Mouse (Mus musculus) monocyte, adult 2 months (primary cell): ENCODE data around the gene C1ql1.
"Not testable (repeated sequence)": the region's sequence is repeated elsewhere in the genome, so short reads cannot be mapped to it uniquely, and the experiment has no call there.

Experiments used
- DNase-seq, 2 experiments: peaks; one replicate each; pipeline ENCODE4 v3.0.0; 2022; ENCODE audit warnings: low spot score in 2 of 2, low read depth in 1 of 2

Gene C1ql1

GRCm38 (mm10) chr11:102946265-102946991 is at the start of gene C1ql1:
TSS of gene C1ql1 (minus strand) at chr11:102946688.
- DNase-seq, result peak; percentile 24 to 43

GRCm38 (mm10) chr11:102994952-102995351 is 48.5 kb upstream of the C1ql1 start:
- DNase-seq, result no peak

- DNase-seq, result no peak
These were observed 47.0 kb upstream of the C1ql1 start for GRCm38 (mm10) chr11:102993420-102994029.

- DNase-seq, result peak in 1 of 2 experiments; percentile 29
These were observed 46.5 kb upstream of the C1ql1 start for GRCm38 (mm10) chr11:102992940-102993339.

GRCm38 (mm10) chr11:102991681-102992080 is 45.2 kb upstream of the C1ql1 start:
- no peak for DNase-seq

- no peak for DNase-seq
These were observed 43.7 kb upstream of the C1ql1 start for GRCm38 (mm10) chr11:102990152-102990663.

GRCm38 (mm10) chr11:102989641-102990151 is 43.2 kb upstream of the C1ql1 start:
- no peak for DNase-seq

GRCm38 (mm10) chr11:102985160-102985559 is 38.7 kb upstream of the C1ql1 start:
- DNase-seq, result no peak

- no peak for DNase-seq
These were observed 38.1 kb upstream of the C1ql1 start for GRCm38 (mm10) chr11:102984615-102985014.

GRCm38 (mm10) chr11:102984086-102984485 is 37.6 kb upstream of the C1ql1 start:
- no peak for DNase-seq

- DNase-seq, result no peak
These were observed 34.8 kb upstream of the C1ql1 start for GRCm38 (mm10) chr11:102981151-102981890.

- DNase-seq, result no peak
These were observed 31.7 kb upstream of the C1ql1 start for GRCm38 (mm10) chr11:102978052-102978666.

GRCm38 (mm10) chr11:102975966-102976365 is 29.5 kb upstream of the C1ql1 start:
- not testable (repeated sequence) for DNase-seq

- no peak for DNase-seq
These were observed 25.8 kb upstream of the C1ql1 start for GRCm38 (mm10) chr11:102972326-102972725.

- DNase-seq, result no peak
These were observed 25.1 kb upstream of the C1ql1 start for GRCm38 (mm10) chr11:102971604-102972003.

GRCm38 (mm10) chr11:102964547-102965091 is 18.1 kb upstream of the C1ql1 start:
- no peak for DNase-seq

GRCm38 (mm10) chr11:102963855-102964546 is 17.5 kb upstream of the C1ql1 start:
- DNase-seq, result no peak

- no peak for DNase-seq
These were observed 16.9 kb upstream of the C1ql1 start for GRCm38 (mm10) chr11:102963246-102963854.

- no peak for DNase-seq
These were observed 16.4 kb upstream of the C1ql1 start for GRCm38 (mm10) chr11:102962861-102963245.

GRCm38 (mm10) chr11:102961082-102961481 is 14.6 kb upstream of the C1ql1 start:
- no peak for DNase-seq
